Mouse (Mus musculus): Measurements from ENCODE around the gene Ctdspl. TPM values are rescaled to one million over a fixed set of nuclear protein-coding genes. Genes with fewer than 3 reads are reported as not detected.

Ctdspl gene
- 32.3 TPM for polyA plus RNA-seq (2014; fragmentation: Illumina TruSeq; extraction: RNeasy Lipid Tissue Mini Kit (QIAGEN cat#74804); ENCODE audit: low read depth, low replicate concordance)

DNA sequence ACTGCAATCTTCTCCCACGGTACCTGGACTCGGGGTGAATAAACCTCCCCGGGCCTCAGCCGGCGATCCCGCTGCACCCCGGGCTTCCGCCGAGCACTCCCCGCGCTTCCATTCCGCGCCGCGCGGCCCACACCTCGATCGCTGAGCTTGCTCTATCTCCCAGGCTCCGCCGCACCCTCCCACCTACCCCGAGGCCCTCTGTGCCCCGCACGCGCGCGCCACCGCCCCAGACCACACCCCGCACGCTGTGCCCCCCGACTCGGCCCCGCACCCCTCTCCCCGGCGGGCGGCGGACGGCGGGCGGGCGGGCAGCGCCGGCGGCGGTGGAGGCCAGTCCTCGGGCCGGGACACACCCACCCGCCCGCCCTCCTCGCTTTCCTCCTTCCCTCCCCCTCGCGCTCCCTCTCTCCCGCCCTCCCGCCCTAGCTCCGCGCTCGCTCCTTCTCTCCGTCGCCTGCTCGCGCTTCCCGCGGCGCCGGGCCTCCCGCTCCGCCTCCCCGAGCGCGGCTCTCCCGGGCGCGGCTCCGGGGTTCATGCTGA is at the start of gene Ctdspl:
Gene Ctdspl (plus strand): TSS at position 343 of the 540 bp plus-strand sequence.

DNA sequence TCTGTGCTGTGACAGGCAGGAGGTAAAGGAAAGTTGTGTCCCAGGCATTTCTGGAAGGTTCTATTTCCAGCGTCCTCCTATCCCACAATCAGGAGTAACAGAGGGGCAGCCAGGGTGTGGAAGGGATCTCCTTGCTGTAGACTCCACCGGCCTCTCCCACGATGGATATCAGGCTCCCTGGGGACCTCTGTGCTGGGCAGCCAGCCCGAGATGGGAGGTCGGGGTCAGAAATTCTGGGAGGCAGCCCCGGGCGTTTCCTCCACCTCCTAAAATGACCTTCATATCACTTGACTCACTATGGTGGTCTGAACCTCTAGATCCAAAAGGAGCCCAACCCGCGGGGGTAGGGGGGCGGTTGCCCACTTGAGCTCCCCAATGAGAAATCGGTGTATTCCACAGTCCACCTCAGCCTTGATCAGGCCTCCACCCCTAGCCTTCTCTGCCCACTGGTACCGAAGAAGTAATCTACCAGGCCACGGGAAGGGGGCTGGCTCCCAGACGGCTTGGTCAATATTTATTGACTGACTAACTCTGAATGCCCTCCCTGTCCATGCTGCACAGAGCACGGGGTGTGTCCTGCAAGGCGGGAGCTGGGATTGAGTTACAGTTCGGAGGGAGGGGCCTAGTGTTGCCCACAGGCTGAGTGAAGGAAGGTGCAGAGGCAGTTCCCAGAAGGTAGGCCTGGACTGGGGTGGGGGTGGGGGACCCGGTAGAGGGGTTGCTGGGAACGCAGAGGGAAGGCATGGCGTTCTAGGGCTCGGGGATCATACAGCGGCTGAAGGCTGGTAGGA is 126.1 kb downstream of the Ctdspl start, which contains the start of gene Vill:
Gene Vill (plus strand): TSS at position 625 of the 791 bp plus-strand sequence.

Other genes starting within 250 kb of the Ctdspl start
- 6.5 TPM for gene Vill, start 126.3 kb downstream of the Ctdspl start, polyA plus RNA-seq (2014; fragmentation: Illumina TruSeq; extraction: RNeasy Lipid Tissue Mini Kit (QIAGEN cat#74804); ENCODE audit: low read depth, low replicate concordance)
- 18.7 TPM for gene Plcd1, start 167.0 kb downstream of the Ctdspl start, polyA plus RNA-seq (2014; fragmentation: Illumina TruSeq; extraction: RNeasy Lipid Tissue Mini Kit (QIAGEN cat#74804); ENCODE audit: low read depth, low replicate concordance)
- 12.8 TPM for gene Dlec1, start 176.0 kb downstream of the Ctdspl start, polyA plus RNA-seq (2014; fragmentation: Illumina TruSeq; extraction: RNeasy Lipid Tissue Mini Kit (QIAGEN cat#74804); ENCODE audit: low read depth, low replicate concordance)
- gene Acaa1b, start 230.6 kb downstream of the Ctdspl start, polyA plus RNA-seq (2014; fragmentation: Illumina TruSeq; extraction: RNeasy Lipid Tissue Mini Kit (QIAGEN cat#74804); ENCODE audit: low read depth, low replicate concordance): 20.9 TPM
- not detected for gene Gm47289, start 232.7 kb downstream of the Ctdspl start, polyA plus RNA-seq (2014; fragmentation: Illumina TruSeq; extraction: RNeasy Lipid Tissue Mini Kit (QIAGEN cat#74804); ENCODE audit: low read depth, low replicate concordance)